Mouse (Mus musculus) liver, embryonic 15.5 days (tissue): ENCODE data around the gene Bnip3. TPM values are rescaled to one million over a fixed set of nuclear protein-coding genes. Genes with fewer than 3 reads are reported as not detected.

Source experiments
- ATAC-seq: fragments of 200-750 bp; cut with Nextera tagmentation; 2 replicates; pipeline ENCODE4 v1.8.0; 2017; ENCODE audit warnings: moderate number of reproducible peaks, mild to moderate bottlenecking, moderate library complexity; ENCODE audit not compliant: insufficient read depth
- H3K27ac ChIP-seq: fragments of 300-500 bp; sonication (generic); replicated peaks from 2 replicates; pipeline ENCODE4 v1.5.1; 2015; ENCODE audit warnings: mild to moderate bottlenecking, inconsistent platforms
- H3K27me3 ChIP-seq: fragments of 300-500 bp; sonication (generic); 2 replicates; pipeline ENCODE4 v1.6.1; 2015; ENCODE audit warnings: mild to moderate bottlenecking, inconsistent platforms
- H3K36me3 ChIP-seq: fragments of 300-500 bp; sonication (generic); replicated peaks from 2 replicates; pipeline ENCODE4 v1.6.1; 2015; ENCODE audit warnings: moderate library complexity, mild to moderate bottlenecking, inconsistent platforms
- H3K4me1 ChIP-seq: fragments of 300-500 bp; sonication (generic); replicated peaks from 2 replicates; pipeline ENCODE4 v1.6.1; 2015; ENCODE audit warnings: inconsistent platforms
- H3K4me2 ChIP-seq: fragments of 300-500 bp; sonication (generic); 2 replicates; pipeline ENCODE4 v1.6.1; 2015; ENCODE audit warnings: moderate library complexity, mild to moderate bottlenecking, inconsistent platforms
- H3K4me3 ChIP-seq: fragments of 300-500 bp; sonication (generic); replicated peaks from 2 replicates; pipeline ENCODE4 v1.5.1; 2015; ENCODE audit warnings: mild to moderate bottlenecking, inconsistent platforms
- H3K9ac ChIP-seq: fragments of 300-500 bp; sonication (generic); 2 replicates; pipeline ENCODE4 v1.6.1; 2015; ENCODE audit warnings: moderate library complexity, mild to moderate bottlenecking, inconsistent platforms
- H3K9me3 ChIP-seq: fragments of 300-500 bp; sonication (generic); replicated peaks from 2 replicates; pipeline ENCODE4 v1.6.1; 2016; ENCODE audit warnings: inconsistent platforms
- WGBS: fragments of 180-500 bp; shearing (Covaris S2); methylation state at CpG from one replicate; pipeline ENCODE4 v1.1.7; 2015; ENCODE audit warnings: mixed read lengths; ENCODE audit not compliant: insufficient replicate concordance; 5-methylcytosine and 5-hydroxymethylcytosine counted together
- polyA plus RNA-seq: library from polyadenylated mRNA; unstranded; fragments of >200 nt; fragmentation: Nextera tagmentation; extraction: Ambion mirVana; gene quantifications from 2 replicates; pipeline ENCODE4 v1.2.1, GENCODE M21; 2015

Bnip3 gene
- polyA plus RNA-seq, 1 experiment from 2014 or later: 119 TPM

DNA sequence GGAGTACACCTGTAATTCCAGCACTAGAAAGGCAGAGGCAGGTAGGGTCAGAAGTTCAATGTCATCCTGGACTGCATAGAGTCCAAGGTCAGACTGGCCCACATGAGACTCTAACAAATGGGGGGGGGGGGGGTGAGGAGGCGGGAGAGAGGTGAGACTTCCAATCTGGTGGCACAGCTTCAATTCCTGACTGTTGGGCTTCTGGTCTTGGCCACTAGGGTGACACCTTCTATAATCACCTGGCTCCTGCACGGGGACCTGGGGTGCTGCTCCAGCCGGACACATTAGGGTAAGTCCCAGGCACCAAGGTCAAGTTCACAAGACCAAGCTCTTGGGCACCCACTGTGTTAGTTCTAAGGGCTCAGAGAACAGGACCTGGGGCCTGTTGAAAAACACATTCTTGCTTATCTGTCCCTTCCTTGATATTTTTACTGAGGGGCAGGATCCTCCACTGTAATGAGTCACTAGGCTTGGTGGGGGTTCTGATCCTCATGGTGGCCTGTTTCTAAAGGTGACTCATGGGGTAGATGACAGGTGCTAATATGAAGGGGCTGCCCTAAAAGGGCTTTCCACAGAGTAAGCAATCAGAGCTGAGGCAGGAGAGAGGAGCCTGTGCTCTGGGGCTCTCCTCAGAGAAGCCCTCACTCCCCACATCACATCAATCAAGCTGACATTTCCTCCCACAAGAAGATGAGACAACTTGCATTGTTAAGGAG, 67.7 kb downstream of the Bnip3 start:
- H3K9ac ChIP-seq: no peak overlapping the region
- H3K4me1 ChIP-seq: peaks cover 25% of the 10 kb centered on the region
- no peak for ATAC-seq
- WGBS: 62% methylated on average over 3 of the region's 3 CpGs
- no peak overlapping the region for H3K4me3 ChIP-seq
- no peak overlapping the region for H3K4me2 ChIP-seq
- no peaks in the 10 kb centered on the region for H3K9me3 ChIP-seq
- H3K27me3 ChIP-seq: no peaks in the 10 kb centered on the region
- H3K27ac ChIP-seq: no peak overlapping the region
- no peaks in the 10 kb centered on the region for H3K36me3 ChIP-seq

Other genes starting within 250 kb of the Bnip3 start
- 13.9 and 14.0 TPM in 2 replicates for gene Ppp2r2d, start 63.4 kb downstream of the Bnip3 start, polyA plus RNA-seq
- gene Mapk1ip1, start 63.2 kb downstream of the Bnip3 start, polyA plus RNA-seq: 3.0 and 4.6 TPM in 2 replicates
- gene Jakmip3, start 31.2 kb upstream of the Bnip3 start, polyA plus RNA-seq: not detected in 2 replicates
- gene Dpysl4, start 176.5 kb upstream of the Bnip3 start, polyA plus RNA-seq: 0.21 and 0.36 TPM in 2 replicates